Mouse (Mus musculus): Measurements from ENCODE around the gene 6330403K07Rik.
A peak's percentile ranks its signal among the peaks of the same experiment; 100 is the strongest.

6330403K07Rik gene

GRCm38 (mm10) chr11:71033163-71033761 lies at the start of gene 6330403K07Rik:
Gene 6330403K07Rik (minus strand): TSS chr11:71033513.
- peak; percentile 89 for DNase-seq (ENCODE audit: low spot score)

- DNase-seq (ENCODE audit: low spot score), result no peak
These were observed 43.0 kb upstream of the 6330403K07Rik start for GRCm38 (mm10) chr11:71076342-71076741.

- peak; percentile 79 for DNase-seq (ENCODE audit: low spot score)
These were observed 19.2 kb upstream of the 6330403K07Rik start for GRCm38 (mm10) chr11:71052554-71052953.

GRCm38 (mm10) chr11:71039526-71040298 lies 6.4 kb upstream of the 6330403K07Rik start:
- DNase-seq (ENCODE audit: low spot score), result no peak

- peak; percentile 59 for DNase-seq (ENCODE audit: low spot score)
These were observed 686 bp downstream of the 6330403K07Rik start for GRCm38 (mm10) chr11:71032491-71033162.

GRCm38 (mm10) chr11:71032070-71032469 lies 1.2 kb downstream of the 6330403K07Rik start:
- no peak for DNase-seq (ENCODE audit: low spot score)

- DNase-seq (ENCODE audit: low spot score), result no peak
These were observed 3.8 kb downstream of the 6330403K07Rik start for GRCm38 (mm10) chr11:71029403-71030118.

- DNase-seq (ENCODE audit: low spot score), result no peak
These were observed 5.0 kb downstream of the 6330403K07Rik start for GRCm38 (mm10) chr11:71028280-71028679.

- peak; percentile 99 for DNase-seq (ENCODE audit: low spot score)
These were observed 13.9 kb downstream of the 6330403K07Rik start, which contains the start of the genes Mis12 and Derl2 for GRCm38 (mm10) chr11:71019201-71020068. Gene Mis12 (plus strand): TSS chr11:71019611. Gene Derl2 (minus strand): TSS chr11:71019841.

- peak; percentile 6 for DNase-seq (ENCODE audit: low spot score)
These were observed 14.7 kb downstream of the 6330403K07Rik start for GRCm38 (mm10) chr11:71018416-71019200.

- DNase-seq (ENCODE audit: low spot score), result no peak
These were observed 16.3 kb downstream of the 6330403K07Rik start for GRCm38 (mm10) chr11:71017051-71017450.

GRCm38 (mm10) chr11:71012743-71013142 lies 20.6 kb downstream of the 6330403K07Rik start:
- DNase-seq (ENCODE audit: low spot score), result no peak

- DNase-seq (ENCODE audit: low spot score), result no peak
These were observed 25.0 kb downstream of the 6330403K07Rik start for GRCm38 (mm10) chr11:71008321-71008720.

GRCm38 (mm10) chr11:71007831-71008230 lies 25.5 kb downstream of the 6330403K07Rik start:
- DNase-seq (ENCODE audit: low spot score), result no peak

GRCm38 (mm10) chr11:71007026-71007425 lies 26.3 kb downstream of the 6330403K07Rik start:
- DNase-seq (ENCODE audit: low spot score), result no peak

- no peak for DNase-seq (ENCODE audit: low spot score)
These were observed 28.3 kb downstream of the 6330403K07Rik start for GRCm38 (mm10) chr11:71005046-71005445.

GRCm38 (mm10) chr11:71004316-71004773 lies 29.0 kb downstream of the 6330403K07Rik start, which contains the start of gene Dhx33:
Gene Dhx33 (minus strand): TSS chr11:71004437.
- peak; percentile 98 for DNase-seq (ENCODE audit: low spot score)

GRCm38 (mm10) chr11:71003611-71004315 lies 29.6 kb downstream of the 6330403K07Rik start:
- peak; percentile 57 for DNase-seq (ENCODE audit: low spot score)

- no peak for DNase-seq (ENCODE audit: low spot score)
These were observed 32.1 kb downstream of the 6330403K07Rik start for GRCm38 (mm10) chr11:71001167-71001566.
